Mouse (Mus musculus): ENCODE data around the gene Tbc1d9b. TPM values are rescaled to one million over a fixed set of nuclear protein-coding genes. Genes with fewer than 3 reads are reported as not detected.
A peak's percentile ranks its signal among the peaks of the same experiment; 100 is the strongest.

Tbc1d9b gene
- total RNA-seq, 2 experiments from 2014 or later: 47.1 to 56.9 TPM

GRCm38 (mm10) chr11:50207344-50207743, 76.1 kb downstream of the Tbc1d9b start:
- intact Hi-C loops (cut with DNase I): no loop called here
- no peak for DNase-seq

GRCm38 (mm10) chr11:50208039-50208438, 76.8 kb downstream of the Tbc1d9b start:
- DNase-seq: no peak
- intact Hi-C loops (cut with DNase I): no loop called here

GRCm38 (mm10) chr11:50210101-50210504, 78.9 kb downstream of the Tbc1d9b start:
- intact Hi-C loops (cut with DNase I): no loop called here
- DNase-seq: peak; percentile 97

- DNase-seq: peak; percentile 69
- intact Hi-C loops (cut with DNase I): no loop called here
These were observed 79.4 kb downstream of the Tbc1d9b start, which contains the start of the genes Sqstm1 and Mgat4b for GRCm38 (mm10) chr11:50210505-50211151. Gene Sqstm1 (minus strand): TSS chr11:50210827. Gene Mgat4b (plus strand): TSS chr11:50210890.

- intact Hi-C loops (cut with DNase I): no loop called here
- no peak for DNase-seq
These were observed 80.3 kb downstream of the Tbc1d9b start for GRCm38 (mm10) chr11:50211322-50212059.

GRCm38 (mm10) chr11:50212060-50212739, 81.0 kb downstream of the Tbc1d9b start:
- intact Hi-C loops (cut with DNase I): no loop called here
- no peak for DNase-seq

GRCm38 (mm10) chr11:50212848-50213758, 81.9 kb downstream of the Tbc1d9b start:
- intact Hi-C loops (cut with DNase I): no loop called here

GRCm38 (mm10) chr11:50214631-50215030, 83.4 kb downstream of the Tbc1d9b start:
- intact Hi-C loops (cut with DNase I): no loop called here
- no peak for DNase-seq

More at GRCm38 (mm10) chr11:50212848-50213758, 81.9 kb downstream of the Tbc1d9b start:
- DNase-seq: no peak

- intact Hi-C loops (cut with DNase I): no loop called here
- DNase-seq: no peak
These were observed 84.4 kb downstream of the Tbc1d9b start for GRCm38 (mm10) chr11:50215633-50216032.

- no peak for DNase-seq
- intact Hi-C loops (cut with DNase I): no loop called here
These were observed 85.6 kb downstream of the Tbc1d9b start for GRCm38 (mm10) chr11:50216724-50217366.

GRCm38 (mm10) chr11:50217811-50218210, 86.6 kb downstream of the Tbc1d9b start:
- intact Hi-C loops (cut with DNase I): no loop called here
- DNase-seq: no peak

- DNase-seq: no peak
- intact Hi-C loops (cut with DNase I): no loop called here
These were observed 88.6 kb downstream of the Tbc1d9b start for GRCm38 (mm10) chr11:50219833-50220232.

Other genes starting within 250 kb of the Tbc1d9b start
- 10 to 100 TPM; 17.9 to 21.9 TPM for gene Rasgef1c, start 229.6 kb upstream of the Tbc1d9b start, total RNA-seq (2021)
- 100 to 1,000 TPM; 104 to 106 TPM for gene Rnf130, start 106.0 kb upstream of the Tbc1d9b start, total RNA-seq (2021)
- 10 to 100 TPM; 19.1 to 20.3 TPM for gene Mrnip, start 43.0 kb downstream of the Tbc1d9b start, total RNA-seq (2021)
- gene Sqstm1, start 79.4 kb downstream of the Tbc1d9b start, total RNA-seq (2021): 100 to 1,000 TPM; 262 to 293 TPM
- gene Mgat4b, start 79.5 kb downstream of the Tbc1d9b start, total RNA-seq (2021): 100 to 1,000 TPM; 179 to 189 TPM
- 1 to 10 TPM; 3.1 to 4.1 TPM for gene Ltc4s, start 107.2 kb downstream of the Tbc1d9b start, total RNA-seq (2021)
- gene Maml1, start 160.9 kb downstream of the Tbc1d9b start, total RNA-seq (2021): 10 to 100 TPM; 11.9 to 12.5 TPM
- gene Canx, start 194.3 kb downstream of the Tbc1d9b start, total RNA-seq (2021): 100 to 1,000 TPM; 377 to 394 TPM
- not detected for gene Cby3, start 223.1 kb downstream of the Tbc1d9b start, total RNA-seq (2021)
- 100 to 1,000 TPM; 508 to 515 TPM for gene Hnrnph1, start 245.6 kb downstream of the Tbc1d9b start, total RNA-seq (2021)

Measured in left cerebral cortex, postnatal 4 days (tissue).